Mouse (Mus musculus): ENCODE measurements at regions not wholly inside any gene's neighbourhood (a gene's known extent, or its start where the extent isn't known, plus 50 kb on each side); places are given as distances from the start of the nearest gene placed in this dataset.

DNA sequence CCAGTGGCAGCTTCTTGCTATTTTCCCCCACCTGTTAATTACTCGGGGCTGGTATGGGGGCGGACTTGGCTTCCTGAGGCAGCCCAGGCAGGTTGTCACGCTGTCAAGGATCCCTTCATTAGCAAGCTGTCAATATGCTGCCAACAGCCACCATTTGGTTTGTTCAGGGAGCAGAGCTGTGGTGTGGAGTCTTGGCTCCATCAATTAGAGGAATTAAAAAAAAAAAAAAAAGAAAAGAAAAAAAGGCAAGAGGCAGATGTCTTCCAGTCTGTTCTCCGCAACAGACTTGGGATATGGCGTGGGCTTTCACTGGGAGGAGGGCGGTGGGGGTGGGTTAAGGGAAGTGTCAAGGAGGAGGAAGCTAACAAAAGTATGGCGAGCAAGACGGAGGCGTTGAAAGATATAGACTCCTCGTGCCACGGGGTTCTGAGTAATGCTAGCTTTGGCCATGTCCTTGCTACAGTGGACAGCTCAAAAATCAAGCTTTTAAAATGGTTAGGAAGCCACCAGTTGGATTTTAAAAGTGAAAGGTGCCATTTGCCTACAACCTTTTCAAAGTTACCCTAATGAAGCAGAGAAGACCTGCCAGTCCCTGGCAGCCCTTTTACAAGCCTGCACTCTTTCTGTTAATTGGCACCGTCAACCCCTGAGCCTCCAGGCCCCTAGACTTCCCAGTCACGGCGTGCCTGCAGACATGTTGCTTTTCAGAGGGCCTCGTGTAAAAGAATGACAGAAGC is 530.7 kb downstream of the Pdcd6ip start:
- H3K4me2 ChIP-seq (ENCODE audit: low read length) = no peak overlapping the region
- H3K9ac ChIP-seq (ENCODE audit: low read depth, low read length) = no peak overlapping the region
- no peak for ATAC-seq
- no peak overlapping the region for H3K4me3 ChIP-seq (ENCODE audit: low read depth, low read length)
- no peaks in the 10 kb centered on the region for H3K27me3 ChIP-seq (ENCODE audit: control insufficient read depth, insufficient read depth, low read depth, low read length)
- no peaks in the 10 kb centered on the region for H3K4me1 ChIP-seq (ENCODE audit: control insufficient read depth, insufficient read depth, low read length)
- no peak overlapping the region for H3K27ac ChIP-seq (ENCODE audit: low read length)
- no peaks in the 10 kb centered on the region for H3K36me3 ChIP-seq (ENCODE audit: control insufficient read depth, insufficient read depth, low read length)
- H3K9me3 ChIP-seq (replicated peaks; ENCODE audit: control insufficient read depth, low read length, poor library complexity, severe bottlenecking) = no peaks in the 10 kb centered on the region
- WGBS = 67% methylated on average over 15 of the region's 15 CpGs

DNA sequence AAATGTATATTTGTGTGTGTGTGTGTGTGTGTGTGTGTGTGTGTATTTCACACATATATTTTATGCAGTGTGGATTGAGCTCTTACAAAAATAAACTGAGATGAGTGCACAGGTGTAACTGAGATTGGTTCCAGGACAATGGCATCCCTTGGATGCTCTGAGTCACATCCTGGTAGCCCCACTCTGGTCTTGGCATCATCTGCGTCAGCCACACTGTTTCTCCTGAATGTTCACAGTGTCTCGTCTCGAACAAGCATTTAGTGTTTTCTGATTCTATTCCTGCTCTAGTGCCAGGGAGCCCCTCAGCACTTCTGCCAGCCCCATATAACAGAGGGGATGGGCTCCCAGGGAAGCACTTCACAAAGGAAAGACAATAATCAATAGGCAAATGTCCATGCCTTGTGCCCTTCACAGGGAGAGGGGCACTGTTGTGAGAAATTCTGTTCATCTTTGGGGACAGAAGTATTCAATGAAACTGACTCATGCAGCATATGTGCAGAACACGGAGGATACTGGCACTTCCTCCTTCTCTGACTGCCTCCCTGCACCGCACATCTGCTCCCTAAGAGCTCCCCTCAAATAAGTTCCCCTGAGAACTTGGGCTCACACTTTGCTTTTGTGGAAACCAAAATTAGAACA is 536.2 kb downstream of the Pdcd6ip start:
- 78% methylated on average over 5 of the region's 5 CpGs for WGBS
- H3K36me3 ChIP-seq (ENCODE audit: control insufficient read depth, insufficient read depth, low read length) = no peaks in the 10 kb centered on the region
- ATAC-seq = no peak
- H3K27ac ChIP-seq (ENCODE audit: low read length) = no peak overlapping the region
- no peaks in the 10 kb centered on the region for H3K27me3 ChIP-seq (ENCODE audit: control insufficient read depth, insufficient read depth, low read depth, low read length)
- H3K4me3 ChIP-seq (ENCODE audit: low read depth, low read length) = no peak overlapping the region
- no peaks in the 10 kb centered on the region for H3K9me3 ChIP-seq (replicated peaks; ENCODE audit: control insufficient read depth, low read length, poor library complexity, severe bottlenecking)
- no peak overlapping the region for H3K4me2 ChIP-seq (ENCODE audit: low read length)
- H3K9ac ChIP-seq (ENCODE audit: low read depth, low read length) = no peak overlapping the region
- no peaks in the 10 kb centered on the region for H3K4me1 ChIP-seq (ENCODE audit: control insufficient read depth, insufficient read depth, low read length)

DNA sequence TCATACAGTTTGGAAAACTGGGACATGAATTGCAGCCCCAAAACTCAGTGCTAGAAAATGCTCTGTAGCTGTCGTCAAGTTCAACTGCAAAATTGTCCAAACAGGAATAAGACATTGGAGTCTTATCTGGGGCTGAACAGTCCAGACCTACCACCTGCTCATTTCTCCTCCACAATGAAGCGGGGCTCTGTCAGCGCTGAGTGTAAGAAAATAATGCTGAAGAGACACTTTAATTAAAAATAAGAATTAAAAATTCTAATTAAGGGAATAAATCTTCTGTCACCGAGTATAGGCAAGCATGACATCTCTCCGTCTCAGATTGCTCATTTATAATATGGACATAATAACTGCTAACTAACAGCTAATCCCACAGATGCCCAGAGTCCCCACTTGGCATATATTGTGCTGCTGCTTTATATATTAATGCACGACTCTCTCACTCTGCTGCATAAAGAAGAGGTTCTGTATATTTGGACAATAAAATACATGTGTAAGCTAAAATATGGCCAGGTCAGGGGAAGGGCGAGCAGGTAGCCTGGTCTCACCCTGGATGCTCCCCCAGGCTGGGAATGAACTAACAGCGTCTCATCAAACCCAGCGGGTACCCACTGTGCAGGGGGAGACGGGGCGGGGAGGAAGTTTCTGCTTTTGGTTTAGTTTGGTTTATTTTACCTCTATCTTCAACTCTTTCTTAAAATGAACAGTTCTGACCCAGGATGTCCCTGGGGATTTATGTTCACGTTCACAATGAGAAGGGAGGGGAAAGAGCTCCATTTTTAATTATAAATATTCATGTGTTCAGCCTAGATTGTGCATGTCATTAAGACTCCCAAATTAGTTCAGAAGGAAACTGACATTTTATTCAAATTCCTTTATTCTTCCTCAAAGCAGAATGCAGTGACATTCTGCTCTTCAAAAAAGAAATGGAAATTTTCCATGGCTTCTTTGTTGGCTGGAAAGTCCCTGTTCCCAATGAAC is 544.9 kb downstream of the Pdcd6ip start:
- WGBS = 59% methylated on average over 12 of the region's 12 CpGs
- H3K4me1 ChIP-seq (ENCODE audit: control insufficient read depth, insufficient read depth, low read length) = peaks cover 11% of the 10 kb centered on the region; the same call in 1 of the 2 replicates
- H3K4me2 ChIP-seq (ENCODE audit: low read length) = no peak overlapping the region
- no peak overlapping the region for H3K4me3 ChIP-seq (ENCODE audit: low read depth, low read length)
- no peaks in the 10 kb centered on the region for H3K36me3 ChIP-seq (ENCODE audit: control insufficient read depth, insufficient read depth, low read length)
- H3K9ac ChIP-seq (ENCODE audit: low read depth, low read length) = no peak overlapping the region
- no peak for ATAC-seq
- H3K27ac ChIP-seq (ENCODE audit: low read length) = peak overlapping the region; percentile 26; the same call in 1 of the 2 replicates
- no peaks in the 10 kb centered on the region for H3K9me3 ChIP-seq (replicated peaks; ENCODE audit: control insufficient read depth, low read length, poor library complexity, severe bottlenecking)
- H3K27me3 ChIP-seq (ENCODE audit: control insufficient read depth, insufficient read depth, low read depth, low read length) = no peaks in the 10 kb centered on the region

DNA sequence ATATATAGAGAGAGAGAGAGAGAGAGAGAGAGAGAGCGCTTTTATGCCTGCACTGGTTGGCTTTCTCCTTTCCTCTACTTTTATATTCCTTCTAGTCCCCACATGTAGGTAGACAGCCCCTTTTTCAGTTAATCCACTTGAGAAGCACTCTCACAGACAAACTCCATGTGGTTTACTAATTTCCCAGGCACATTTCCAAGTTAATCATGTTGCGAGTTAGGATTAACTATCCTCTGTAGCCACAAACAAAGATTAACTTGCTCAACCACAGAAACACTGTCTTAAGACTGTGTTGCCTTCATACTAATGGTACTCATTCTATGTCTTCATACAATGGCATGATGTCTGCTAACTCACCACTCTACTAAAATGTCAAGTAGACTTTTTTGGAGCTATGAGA is 548.0 kb downstream of the Pdcd6ip start:
- Histone ChIP-seq H3K4me1 (ENCODE audit: control insufficient read depth, insufficient read depth, low read length) (peaks cover 12% of the 10 kb centered on the region; the same call in 1 of the 2 replicates), H3K27me3 (ENCODE audit: control insufficient read depth, insufficient read depth, low read depth, low read length) (no peaks in the 10 kb centered on the region), H3K4me2 (ENCODE audit: low read length) (no peak overlapping the region), H3K27ac (ENCODE audit: low read length) (no peak overlapping the region), H3K36me3 (ENCODE audit: control insufficient read depth, insufficient read depth, low read length) (no peaks in the 10 kb centered on the region), H3K9me3 (replicated peaks; ENCODE audit: control insufficient read depth, low read length, poor library complexity, severe bottlenecking) (no peaks in the 10 kb centered on the region), H3K4me3 (ENCODE audit: low read depth, low read length) (no peak overlapping the region), H3K9ac (ENCODE audit: low read depth, low read length) (no peak overlapping the region)
- ATAC-seq = no peak
- 73% methylated on average over 1 of the region's 2 CpGs for WGBS

DNA sequence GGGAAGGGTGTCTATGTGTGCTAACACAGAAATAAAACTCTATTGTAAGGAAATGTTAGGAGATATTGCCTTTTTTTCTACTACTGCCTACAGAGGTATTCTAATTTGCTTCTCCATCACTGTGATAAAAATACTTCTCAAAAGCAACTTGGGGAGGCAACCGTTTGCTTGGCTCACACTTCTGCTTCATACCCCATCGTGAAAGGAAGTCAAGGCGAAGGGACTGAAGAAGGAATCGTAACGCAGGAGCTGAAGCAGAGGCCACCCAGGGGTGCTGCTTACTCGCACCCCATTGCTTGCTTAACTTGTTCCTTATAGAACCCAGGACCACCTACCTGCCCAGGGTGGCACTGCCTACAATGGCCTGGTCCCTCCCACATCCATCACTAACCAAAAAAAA is 550.0 kb downstream of the Pdcd6ip start:
- no peak for ATAC-seq
- peak overlapping the region; percentile 59 for H3K27ac ChIP-seq (ENCODE audit: low read length)
- WGBS = 82% methylated on average over 6 of the region's 6 CpGs

DNA sequence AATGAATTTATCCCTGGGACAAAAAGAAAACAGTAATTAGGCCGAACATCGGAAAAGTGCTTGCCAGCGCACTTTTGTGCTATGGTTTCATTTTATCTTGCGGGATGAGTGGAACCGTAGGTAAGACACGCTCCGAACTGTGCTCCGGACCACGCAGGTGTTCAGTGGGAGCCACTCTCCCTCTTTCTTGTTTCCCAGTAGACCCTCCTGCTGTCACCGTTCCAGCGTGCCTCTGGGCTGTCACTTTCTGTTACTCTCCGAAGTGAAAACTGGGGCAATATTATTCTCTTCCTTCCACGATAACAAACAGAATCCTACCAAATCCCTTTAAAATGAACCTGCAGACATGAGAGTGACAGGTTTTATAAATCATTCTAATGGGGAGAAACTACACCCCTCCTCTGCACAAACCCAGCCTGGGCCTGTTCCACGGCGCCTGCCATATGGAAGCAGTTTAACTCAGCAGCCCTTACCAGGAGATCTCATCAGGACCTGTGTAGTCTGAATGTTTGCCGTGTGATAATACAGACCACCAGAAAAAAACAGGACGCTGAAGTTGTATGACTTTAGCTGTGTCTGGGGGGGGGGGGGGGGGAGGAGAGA is 550.5 kb downstream of the Pdcd6ip start:
- H3K4me1 ChIP-seq (ENCODE audit: control insufficient read depth, insufficient read depth, low read length) = 0 out of 2 replicates have a peak, but pooled peaks cover 7% of the 10 kb centered on the region
- H3K27ac ChIP-seq (ENCODE audit: low read length) = peak overlapping the region; percentile 59
- no peak overlapping the region for H3K4me2 ChIP-seq (ENCODE audit: low read length)
- no peaks in the 10 kb centered on the region for H3K27me3 ChIP-seq (ENCODE audit: control insufficient read depth, insufficient read depth, low read depth, low read length)
- H3K9me3 ChIP-seq (replicated peaks; ENCODE audit: control insufficient read depth, low read length, poor library complexity, severe bottlenecking) = no peaks in the 10 kb centered on the region
- no peak overlapping the region for H3K9ac ChIP-seq (ENCODE audit: low read depth, low read length)
- H3K36me3 ChIP-seq (ENCODE audit: control insufficient read depth, insufficient read depth, low read length) = no peaks in the 10 kb centered on the region
- 74% methylated on average over 17 of the region's 17 CpGs for WGBS
- no peak overlapping the region for H3K4me3 ChIP-seq (ENCODE audit: low read depth, low read length)
- peak; percentile 42; the same call in 1 of the 2 replicates for ATAC-seq

More for the DNA sequence above, 550.0 kb downstream of the Pdcd6ip start:
- Histone ChIP-seq H3K27me3 (ENCODE audit: control insufficient read depth, insufficient read depth, low read depth, low read length) (no peaks in the 10 kb centered on the region), H3K4me2 (ENCODE audit: low read length) (no peak overlapping the region), H3K4me1 (ENCODE audit: control insufficient read depth, insufficient read depth, low read length) (peaks cover 10% of the 10 kb centered on the region; the same call in 1 of the 2 replicates), H3K36me3 (ENCODE audit: control insufficient read depth, insufficient read depth, low read length) (no peaks in the 10 kb centered on the region), H3K9me3 (replicated peaks; ENCODE audit: control insufficient read depth, low read length, poor library complexity, severe bottlenecking) (no peaks in the 10 kb centered on the region), H3K4me3 (ENCODE audit: low read depth, low read length) (no peak overlapping the region), H3K9ac (ENCODE audit: low read depth, low read length) (no peak overlapping the region)

DNA sequence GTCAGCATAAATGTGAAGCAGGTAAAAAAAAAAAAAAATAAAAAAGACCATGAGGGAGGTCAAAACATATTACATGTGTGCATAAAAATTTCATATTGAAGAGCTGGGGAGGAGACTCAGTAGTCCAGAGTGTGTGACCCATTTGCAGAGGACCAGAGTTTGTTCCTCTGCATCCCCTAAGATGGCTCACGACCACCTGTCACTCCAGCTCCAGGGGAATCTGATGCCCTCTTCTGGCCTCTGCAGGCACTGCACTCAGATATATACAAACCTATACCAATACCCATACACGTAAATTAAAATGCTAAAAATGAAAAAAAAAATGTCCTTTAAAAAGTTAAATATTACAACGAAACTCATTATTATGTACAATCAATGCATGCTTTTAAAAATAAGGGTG is 551.4 kb downstream of the Pdcd6ip start:
- Histone ChIP-seq H3K4me2 (ENCODE audit: low read length) (no peak overlapping the region), H3K27ac (ENCODE audit: low read length) (no peak overlapping the region)
- 64% methylated on average over 3 of the region's 3 CpGs for WGBS

DNA sequence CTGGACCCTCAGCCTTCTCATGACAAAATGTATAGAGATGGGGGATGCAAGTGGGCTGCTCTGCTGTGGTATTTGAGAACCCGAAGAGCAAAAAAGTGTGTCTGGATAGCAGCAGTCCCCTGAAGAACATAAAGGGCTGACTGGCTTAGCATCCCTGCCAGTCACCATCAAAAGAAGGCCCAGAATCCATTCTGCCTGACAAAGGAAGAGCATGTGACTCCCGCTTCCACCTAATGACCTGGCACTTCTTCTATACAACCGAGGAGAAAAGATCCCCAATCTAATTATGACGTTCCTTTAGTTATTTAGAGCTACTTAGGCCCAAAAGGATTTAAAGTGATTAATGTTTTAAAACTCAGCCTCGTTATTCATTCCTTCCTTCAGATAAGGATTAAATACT is 559.0 kb downstream of the Pdcd6ip start:
- H3K4me1 ChIP-seq (ENCODE audit: control insufficient read depth, insufficient read depth, low read length) = no peaks in the 10 kb centered on the region
- no peaks in the 10 kb centered on the region for H3K36me3 ChIP-seq (ENCODE audit: control insufficient read depth, insufficient read depth, low read length)
- H3K9ac ChIP-seq (ENCODE audit: low read depth, low read length) = no peak overlapping the region
- ATAC-seq = no peak
- H3K27ac ChIP-seq (ENCODE audit: low read length) = no peak overlapping the region
- H3K9me3 ChIP-seq (replicated peaks; ENCODE audit: control insufficient read depth, low read length, poor library complexity, severe bottlenecking) = no peaks in the 10 kb centered on the region
- WGBS = 10% methylated on average over 5 of the region's 5 CpGs
- no peak overlapping the region for H3K4me3 ChIP-seq (ENCODE audit: low read depth, low read length)
- no peak overlapping the region for H3K4me2 ChIP-seq (ENCODE audit: low read length)
- H3K27me3 ChIP-seq (ENCODE audit: control insufficient read depth, insufficient read depth, low read depth, low read length) = no peaks in the 10 kb centered on the region

More for the DNA sequence above, 551.4 kb downstream of the Pdcd6ip start:
- Histone ChIP-seq H3K4me1 (ENCODE audit: control insufficient read depth, insufficient read depth, low read length) (0 out of 2 replicates have a peak, but pooled peaks cover 4% of the 10 kb centered on the region), H3K27me3 (ENCODE audit: control insufficient read depth, insufficient read depth, low read depth, low read length) (no peaks in the 10 kb centered on the region), H3K9ac (ENCODE audit: low read depth, low read length) (no peak overlapping the region), H3K9me3 (replicated peaks; ENCODE audit: control insufficient read depth, low read length, poor library complexity, severe bottlenecking) (no peaks in the 10 kb centered on the region), H3K36me3 (ENCODE audit: control insufficient read depth, insufficient read depth, low read length) (no peaks in the 10 kb centered on the region), H3K4me3 (ENCODE audit: low read depth, low read length) (no peak overlapping the region)
- no peak for ATAC-seq

All from midbrain, embryonic 16.5 days (tissue).